Mouse (Mus musculus): Measurements from ENCODE around the gene 2900011O08Rik. TPM values are rescaled to one million over a fixed set of nuclear protein-coding genes. Genes with fewer than 3 reads are reported as not detected.
A peak's percentile ranks its signal among the peaks of the same experiment; 100 is the strongest.

2900011O08Rik gene
- total RNA-seq, 2 experiments from 2014 or later, result 267 to 303 TPM

GRCm38 (mm10) chr16:13994502-13994901, 8.1 kb downstream of the 2900011O08Rik start:
- intact Hi-C loops (cut with DNase I), result no loop called here
- no peak for DNase-seq (ENCODE audit: low spot score in 2 of 2)

- intact Hi-C loops (cut with DNase I), result no loop called here
Measured at GRCm38 (mm10) chr16:14003386-14004130, 17.2 kb downstream of the 2900011O08Rik start.

GRCm38 (mm10) chr16:14004170-14004569, 17.8 kb downstream of the 2900011O08Rik start:
- no peak for DNase-seq (ENCODE audit: low spot score in 2 of 2)
- intact Hi-C loops (cut with DNase I), result no loop called here

More at GRCm38 (mm10) chr16:14003386-14004130, 17.2 kb downstream of the 2900011O08Rik start:
- no peak for DNase-seq (ENCODE audit: low spot score in 2 of 2)

- DNase-seq (ENCODE audit: low spot score in 2 of 2), result no peak
- intact Hi-C loops (cut with DNase I), result no loop called here
Measured at GRCm38 (mm10) chr16:14004726-14005125, 18.3 kb downstream of the 2900011O08Rik start.

GRCm38 (mm10) chr16:14005266-14005665, 18.9 kb downstream of the 2900011O08Rik start:
- intact Hi-C loops (cut with DNase I), result no loop called here

GRCm38 (mm10) chr16:14008081-14008480, 21.7 kb downstream of the 2900011O08Rik start:
- no peak for DNase-seq (ENCODE audit: low spot score in 2 of 2)
- intact Hi-C loops (cut with DNase I), result no loop called here

More at GRCm38 (mm10) chr16:14005266-14005665, 18.9 kb downstream of the 2900011O08Rik start:
- DNase-seq (ENCODE audit: low spot score in 2 of 2), result no peak

- intact Hi-C loops (cut with DNase I), result no loop called here
- DNase-seq (ENCODE audit: low spot score in 2 of 2), result no peak
Measured at GRCm38 (mm10) chr16:14008708-14009107, 22.3 kb downstream of the 2900011O08Rik start.

- DNase-seq (ENCODE audit: low spot score in 2 of 2), result no peak
Measured at GRCm38 (mm10) chr16:14009966-14010365, 23.6 kb downstream of the 2900011O08Rik start.

GRCm38 (mm10) chr16:14017306-14017705, 30.9 kb downstream of the 2900011O08Rik start:
- DNase-seq (ENCODE audit: low spot score in 2 of 2), result no peak
- intact Hi-C loops (cut with DNase I), result no loop called here

More at GRCm38 (mm10) chr16:14009966-14010365, 23.6 kb downstream of the 2900011O08Rik start:
- intact Hi-C loops (cut with DNase I), result no loop called here

- intact Hi-C loops (cut with DNase I), result no loop called here
- DNase-seq (ENCODE audit: low spot score in 2 of 2), result no peak
Measured at GRCm38 (mm10) chr16:14021166-14021822, 34.9 kb downstream of the 2900011O08Rik start.

- DNase-seq (ENCODE audit: low spot score in 2 of 2), result no peak
Measured at GRCm38 (mm10) chr16:14025091-14025990, 38.9 kb downstream of the 2900011O08Rik start.

GRCm38 (mm10) chr16:14029072-14029471, 42.7 kb downstream of the 2900011O08Rik start:
- DNase-seq (ENCODE audit: low spot score in 2 of 2), result peak in 1 of 2 experiments; percentile 35
- intact Hi-C loops (cut with DNase I), result no loop called here

More at GRCm38 (mm10) chr16:14025091-14025990, 38.9 kb downstream of the 2900011O08Rik start:
- intact Hi-C loops (cut with DNase I), result no loop called here

GRCm38 (mm10) chr16:14029851-14030250, 43.4 kb downstream of the 2900011O08Rik start:
- no peak for DNase-seq (ENCODE audit: low spot score in 2 of 2)
- intact Hi-C loops (cut with DNase I), result loop anchor here (5.0 kb wide), 1 partner anchor 43 kb away; the partner anchor contains the start of genes 2900011O08Rik and Ifitm7

- intact Hi-C loops (cut with DNase I), result loop anchor here (5.0 kb wide), 1 partner anchor 43 kb away; the partner anchor contains the start of genes 2900011O08Rik and Ifitm7
- DNase-seq (ENCODE audit: low spot score in 2 of 2), result no peak
Measured at GRCm38 (mm10) chr16:14030650-14031049, 44.2 kb downstream of the 2900011O08Rik start.

GRCm38 (mm10) chr16:14033076-14033475, 46.7 kb downstream of the 2900011O08Rik start:
- intact Hi-C loops (cut with DNase I), result loop anchor here (5.0 kb wide), 1 partner anchor 46 kb away; the partner anchor contains the start of genes 2900011O08Rik and Ifitm7
- no peak for DNase-seq (ENCODE audit: low spot score in 2 of 2)

- intact Hi-C loops (cut with DNase I), result no loop called here
- DNase-seq (ENCODE audit: low spot score in 2 of 2), result no peak
Measured at GRCm38 (mm10) chr16:14042421-14042820, 56.0 kb downstream of the 2900011O08Rik start.

GRCm38 (mm10) chr16:14044695-14045094, 58.3 kb downstream of the 2900011O08Rik start:
- intact Hi-C loops (cut with DNase I), result no loop called here
- DNase-seq (ENCODE audit: low spot score in 2 of 2), result peak in 1 of 2 experiments; percentile 46

- intact Hi-C loops (cut with DNase I), result no loop called here
- DNase-seq (ENCODE audit: low spot score in 2 of 2), result peak in 1 of 2 experiments; percentile 2
Measured at GRCm38 (mm10) chr16:14046224-14046756, 59.9 kb downstream of the 2900011O08Rik start.

- DNase-seq (ENCODE audit: low spot score in 2 of 2), result no peak
- intact Hi-C loops (cut with DNase I), result no loop called here
Measured at GRCm38 (mm10) chr16:14052221-14052620, 65.8 kb downstream of the 2900011O08Rik start.

All from left cerebral cortex, postnatal 36 days (tissue).